Comparison of ENCODE assay signal across 10 mouse cellular contexts in the genomic region with DNA sequence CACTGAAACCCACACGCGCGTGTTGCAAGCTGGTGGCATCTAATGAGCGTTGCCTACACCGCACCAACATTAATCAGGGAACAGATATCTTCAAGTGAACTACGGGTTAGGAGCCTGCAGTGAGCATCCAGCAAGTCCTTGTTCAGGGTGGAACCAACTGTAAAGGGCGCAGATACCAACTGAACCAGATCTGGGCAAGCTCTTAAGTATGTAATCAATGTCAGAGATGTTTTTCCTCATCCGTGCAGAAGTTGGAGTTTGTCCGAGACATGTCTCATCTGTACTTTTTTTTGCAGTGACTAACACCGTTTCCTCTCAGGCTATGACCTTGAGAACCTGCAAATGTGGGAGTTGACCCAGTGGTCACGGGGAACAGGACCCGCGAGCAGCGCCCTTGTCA. TPM values are rescaled to one million over a fixed set of nuclear protein-coding genes. Genes with fewer than 3 reads are reported as not detected.
DNase-seq lines count a peak whose midpoint lies in the region; ATAC-seq and TF ChIP-seq lines count a peak whose summit lies in the region.
"Had no signal": no experiment of that assay in that cellular context is flagged by ENCODE, and none has a peak within 500 bp of the region (broad histone marks: within the 10 kb centered on the region; RNA-seq: fewer than 3 reads in every experiment).

No protein-coding gene starts in this region.

- no peak for ATAC-seq in forebrain, postnatal 0 days
- ATAC-seq in liver, embryonic 15.5 days (ENCODE audit: insufficient read depth): no peak
- ATAC-seq in activated CD4-positive, CD25-positive, alpha-beta regulatory T cell, adult 4 months: no peak

- 34% methylated on average over 14 of the region's 14 CpGs for WGBS in forebrain, postnatal 0 days
- 30% methylated on average over 14 of the region's 14 CpGs for WGBS in liver, embryonic 15.5 days (ENCODE audit: insufficient replicate concordance)

- H3K4me3 ChIP-seq in ES-Bruce4 (ENCODE audit: low read depth, low read length): peak overlapping the region; percentile 85
- peak overlapping the region; percentile 56 for H3K4me3 ChIP-seq in forebrain, postnatal 0 days (ENCODE audit: low read depth, low read length)
- no peak overlapping the region for H3K4me3 ChIP-seq in liver, embryonic 15.5 days (replicated peaks)

- no peak for TF ChIP-seq EP300 in ES-Bruce4 (IDR thresholded peaks at IDR 0.05; ENCODE audit: insufficient read depth, low read depth, low read length)

- peak overlapping the region; percentile 94 for H3K4me2 ChIP-seq in forebrain, postnatal 0 days (ENCODE audit: low read depth)
- H3K4me2 ChIP-seq in liver, embryonic 15.5 days: peak overlapping the region; percentile 58

- no peaks in the 10 kb centered on the region for H3K4me1 ChIP-seq in ES-Bruce4 (ENCODE audit: control insufficient read depth, insufficient read depth, low read length)
- H3K4me1 ChIP-seq in forebrain, postnatal 0 days (ENCODE audit: insufficient read depth): no peaks in the 10 kb centered on the region
- peaks cover 11% of the 10 kb centered on the region for H3K4me1 ChIP-seq in liver, embryonic 15.5 days (replicated peaks)

- peak; percentile 55 for DNase-seq in heart, adult 11 months
- no peak for DNase-seq in heart, postnatal 25 days (ENCODE audit: low spot score)
- no peak for DNase-seq in forebrain, postnatal 0 days
- DNase-seq in urinary bladder, adult 18-20 months (ENCODE audit: low spot score in 2 of 2): no peak
- DNase-seq in embryo, embryonic 10 days (ENCODE audit: low spot score): no peak

- H3K27me3 ChIP-seq in ES-Bruce4 (ENCODE audit: control insufficient read depth, insufficient read depth, low read length, poor library complexity, severe bottlenecking): 0 out of 2 replicates have a peak, but pooled peaks cover 2% of the 10 kb centered on the region
- peaks cover 36% of the 10 kb centered on the region for H3K27me3 ChIP-seq in forebrain, postnatal 0 days (ENCODE audit: insufficient read depth, low read length)
- peaks cover 47% of the 10 kb centered on the region for H3K27me3 ChIP-seq in liver, embryonic 15.5 days

- TF ChIP-seq POLR2A in ES-Bruce4 (IDR thresholded peaks at IDR 0.05; ENCODE audit: insufficient read depth, low read length): no peak

- 0 out of 2 replicates have a peak overlapping the region, but pooled peaks have one; percentile 12 for H3K9ac ChIP-seq in ES-Bruce4 (ENCODE audit: low read depth, poor library complexity, severe bottlenecking)
- H3K9ac ChIP-seq in forebrain, postnatal 0 days: no peak overlapping the region
- H3K9ac ChIP-seq in liver, embryonic 15.5 days: no peak overlapping the region

- no peak for TF ChIP-seq CTCF in ES-Bruce4 (IDR thresholded peaks at IDR 0.05; ENCODE audit: low read depth, low read length)
- TF ChIP-seq CTCF in forebrain, postnatal 0 days (IDR thresholded peaks at IDR 0.05; ENCODE audit: low read depth): no peak

- H3K36me3 ChIP-seq in ES-Bruce4 (ENCODE audit: control insufficient read depth, insufficient read depth, low read length, poor library complexity, severe bottlenecking): no peaks in the 10 kb centered on the region
- no peaks in the 10 kb centered on the region for H3K36me3 ChIP-seq in forebrain, postnatal 0 days (ENCODE audit: insufficient read depth)
- H3K36me3 ChIP-seq in liver, embryonic 15.5 days (replicated peaks): no peaks in the 10 kb centered on the region

- no peaks in the 10 kb centered on the region for H3K9me3 ChIP-seq in ES-Bruce4 (replicated peaks; ENCODE audit: control insufficient read depth, insufficient read depth, low read length, poor library complexity, severe bottlenecking)
- no peaks in the 10 kb centered on the region for H3K9me3 ChIP-seq in forebrain, postnatal 0 days (ENCODE audit: low read length)
- no peaks in the 10 kb centered on the region for H3K9me3 ChIP-seq in liver, embryonic 15.5 days (replicated peaks)

- intact Hi-C loops in heart, postnatal 25 days (cut with DNase I): loop anchor here (2.0 kb wide), 1 partner anchor 54 kb away; no protein-coding TSS in a partner anchor

- no peak overlapping the region for H3K27ac ChIP-seq in ES-Bruce4 (ENCODE audit: insufficient read depth, low read length)
- H3K27ac ChIP-seq in forebrain, postnatal 0 days (ENCODE audit: low read depth, low read length): no peak overlapping the region
- H3K27ac ChIP-seq in liver, embryonic 15.5 days (replicated peaks): no peak overlapping the region

RNA-seq across cellular contexts. Expression of a gene that starts 0.6 kb away (rescaled TPM):
- total RNA-seq in heart, postnatal 25 days (2021): under 1 TPM; 0.11 to 0.18 TPM
- polyA plus RNA-seq in ES-Bruce4 (2011; ENCODE audit: insufficient read depth, insufficient read length, low read depth, missing spikeins): not detected in 2 replicates
- total RNA-seq in forebrain, postnatal 0 days (2014; rRNA removed): 0.10 and 0.92 TPM in 2 replicates
- 0.64 and 0.65 TPM in 2 replicates for polyA plus RNA-seq in forebrain, postnatal 0 days (2015; fragmentation: Nextera tagmentation; extraction: Ambion mirVana)
- polyA plus RNA-seq in liver, embryonic 15.5 days (2015; fragmentation: Nextera tagmentation; extraction: Ambion mirVana): not detected in 2 replicates
- polyA plus RNA-seq in activated CD4-positive, CD25-positive, alpha-beta regulatory T cell, adult 4 months (2017; shearing (Covaris generic)): not detected
- total RNA-seq: gastrocnemius, postnatal 10 days had no signal
- polyA plus RNA-seq: C2C12 had no signal

RNA-seq across cellular contexts. Expression of a gene that starts 55.6 kb away (rescaled TPM):
- 10 to 100 TPM in 1 of 2 experiments, 1 to 10 TPM in 1; 9.5 to 12.6 TPM for total RNA-seq in heart, postnatal 25 days (2021)
- 16.9 and 17.5 TPM in 2 replicates for polyA plus RNA-seq in ES-Bruce4 (2011; ENCODE audit: insufficient read depth, insufficient read length, low read depth, missing spikeins)
- 28.2 and 37.1 TPM in 2 replicates for total RNA-seq in forebrain, postnatal 0 days (2014; rRNA removed)
- polyA plus RNA-seq in forebrain, postnatal 0 days (2015; fragmentation: Nextera tagmentation; extraction: Ambion mirVana): 16.5 and 23.2 TPM in 2 replicates
- 7.8 and 8.4 TPM in 2 replicates for polyA plus RNA-seq in liver, embryonic 15.5 days (2015; fragmentation: Nextera tagmentation; extraction: Ambion mirVana)
- 10 to 100 TPM; 13.7 to 13.9 TPM for polyA plus RNA-seq in activated CD4-positive, CD25-positive, alpha-beta regulatory T cell, adult 4 months (2017; shearing (Covaris generic))
